Mouse (Mus musculus) right cerebral cortex, adult 18-20 months (tissue): Measurements from ENCODE around the gene Tardbp.

Source experiments
- DNase-seq: peaks from one replicate; pipeline ENCODE4 v3.0.0; 2022; ENCODE audit warnings: mixed read lengths

Tardbp gene

GRCm38 (mm10) chr4:148598826-148599225 is 28.0 kb downstream of the Tardbp start:
- DNase-seq = no peak

- no peak for DNase-seq
Measured at GRCm38 (mm10) chr4:148596731-148597130, 30.1 kb downstream of the Tardbp start.

GRCm38 (mm10) chr4:148595916-148596315 is 30.9 kb downstream of the Tardbp start:
- DNase-seq = no peak

GRCm38 (mm10) chr4:148593996-148594395 is 32.8 kb downstream of the Tardbp start:
- no peak for DNase-seq

- DNase-seq = no peak
Measured at GRCm38 (mm10) chr4:148591637-148592380, 35.0 kb downstream of the Tardbp start.

DNA sequence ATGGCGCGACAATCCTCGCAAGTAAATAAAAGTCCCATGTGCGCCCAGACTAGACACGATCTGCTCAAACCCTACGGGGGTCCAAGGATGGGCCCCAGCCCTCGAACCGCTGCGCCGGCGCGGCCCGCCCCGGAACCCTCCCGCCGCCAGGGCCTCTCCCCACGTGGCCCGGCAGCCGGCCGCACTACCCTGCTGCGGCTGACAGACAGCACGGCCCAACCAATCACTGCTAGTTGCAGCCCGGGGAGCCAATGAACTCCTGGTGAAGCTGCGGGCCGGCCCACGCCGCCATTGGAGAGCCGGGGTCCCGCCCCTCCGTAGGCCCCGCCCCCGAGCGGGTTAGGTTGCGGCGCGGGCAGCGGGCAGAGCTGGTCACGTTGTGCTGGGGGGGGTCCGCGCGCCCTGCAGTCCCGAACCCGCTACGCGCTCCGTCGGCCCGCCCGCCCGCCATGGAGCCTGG is 35.6 kb downstream of the Tardbp start, which contains the start of gene Srm:
Gene Srm, plus strand, starts transcription at position 333 of the 460 bp plus-strand sequence.
- DNase-seq = peak; percentile 99

GRCm38 (mm10) chr4:148590421-148591170 is 36.2 kb downstream of the Tardbp start:
- DNase-seq = no peak

- no peak for DNase-seq
Measured at GRCm38 (mm10) chr4:148589565-148589964, 37.3 kb downstream of the Tardbp start.

- no peak for DNase-seq
Measured at GRCm38 (mm10) chr4:148588793-148589192, 38.0 kb downstream of the Tardbp start.

DNA sequence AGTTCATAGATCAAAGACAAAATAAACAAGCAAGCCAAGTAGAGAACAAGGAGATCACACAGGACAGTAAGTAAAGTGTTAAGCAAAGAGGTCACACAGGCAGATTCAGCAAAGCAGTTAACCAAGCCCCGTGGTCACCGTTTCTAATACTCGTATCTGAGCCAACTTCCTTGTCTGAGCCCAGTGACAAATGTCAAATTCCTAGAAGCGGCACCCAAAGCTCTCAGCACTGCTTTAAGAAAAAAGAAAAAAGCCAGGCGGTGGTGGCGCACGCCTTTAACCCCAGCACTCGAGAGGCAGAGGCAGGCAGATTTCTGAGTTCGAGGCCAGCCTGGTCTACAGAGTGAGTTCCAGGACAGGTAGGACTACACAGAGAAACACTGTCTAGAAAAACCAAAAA is 40.2 kb downstream of the Tardbp start:
- no peak for DNase-seq

DNA sequence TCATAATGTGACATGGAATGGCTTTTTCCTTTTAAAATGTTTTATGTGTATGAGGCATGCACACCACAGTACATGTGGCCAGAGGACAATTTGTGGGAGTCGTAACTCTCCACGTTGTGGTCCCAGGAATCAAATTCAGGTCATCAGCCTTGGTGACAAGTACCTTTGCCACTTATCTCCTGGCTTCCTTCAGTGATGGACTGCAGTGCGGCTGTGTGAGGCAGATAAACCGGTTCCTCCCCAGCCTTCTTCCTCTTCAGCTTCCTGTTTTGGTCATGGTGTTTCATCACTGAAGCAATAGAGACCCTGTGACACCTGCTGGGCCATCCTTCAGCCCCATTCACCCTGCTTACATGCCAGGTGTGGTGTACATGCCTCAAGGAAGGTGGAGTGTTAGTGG is 43.6 kb downstream of the Tardbp start:
- DNase-seq = no peak

GRCm38 (mm10) chr4:148581422-148581821 is 45.4 kb downstream of the Tardbp start:
- DNase-seq = no peak

DNA sequence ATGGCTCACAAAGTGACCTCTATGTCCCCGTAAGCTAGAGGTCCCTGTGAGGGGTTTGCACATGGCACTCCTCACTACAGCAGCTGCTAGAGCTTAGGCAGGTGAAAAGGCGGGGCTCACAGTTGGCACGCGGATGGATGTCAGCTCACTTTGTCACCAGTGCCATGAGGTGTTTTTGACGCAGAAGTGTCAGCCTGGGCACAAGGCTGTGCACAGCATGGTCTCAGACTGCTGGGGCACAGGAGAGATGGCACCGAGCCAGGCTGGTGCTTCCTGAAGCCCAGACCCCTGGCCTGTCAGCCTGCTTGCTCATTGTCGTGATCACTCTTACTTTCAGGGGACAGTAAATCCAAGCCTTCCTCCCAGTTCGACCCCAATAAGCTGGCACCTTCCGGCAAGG is 46.1 kb downstream of the Tardbp start:
- no peak for DNase-seq

GRCm38 (mm10) chr4:148573222-148573621 is 53.6 kb downstream of the Tardbp start:
- DNase-seq = no peak

DNA sequence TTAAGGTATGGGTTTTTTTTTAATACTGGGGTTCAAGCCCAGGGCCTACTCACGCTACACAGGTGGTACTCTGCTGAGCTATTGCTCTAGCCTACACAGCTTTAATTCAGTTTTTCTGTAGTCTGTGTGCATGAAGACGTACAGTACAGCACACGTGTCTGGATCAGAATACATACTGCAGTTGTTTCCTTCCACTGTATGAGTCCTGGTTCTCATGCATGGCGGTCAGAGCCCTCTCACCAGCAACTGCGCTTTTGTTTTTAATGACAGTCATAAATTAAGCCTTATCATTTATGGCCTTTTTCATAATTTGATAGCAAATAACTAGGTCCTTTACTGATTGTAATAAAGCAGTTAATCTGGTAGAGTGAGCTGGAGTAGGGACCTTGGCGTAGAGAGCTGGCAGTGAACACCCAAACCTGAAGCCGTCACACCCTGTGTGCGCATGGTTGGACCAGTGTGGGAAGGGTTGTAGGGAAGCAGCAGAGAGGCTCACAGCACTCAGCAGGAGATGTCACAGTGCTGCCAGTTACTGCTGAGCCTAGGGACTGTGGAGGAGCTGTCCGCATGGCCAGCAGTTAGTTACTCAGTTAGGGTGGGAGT is 56.0 kb downstream of the Tardbp start:
- no peak for DNase-seq

- DNase-seq = no peak
Measured at GRCm38 (mm10) chr4:148570138-148570537, 56.7 kb downstream of the Tardbp start.

- DNase-seq = no peak
Measured at GRCm38 (mm10) chr4:148563595-148563994, 63.2 kb downstream of the Tardbp start.

- no peak for DNase-seq
Measured at GRCm38 (mm10) chr4:148562676-148563075, 64.1 kb downstream of the Tardbp start.
